Mouse (Mus musculus): ENCODE results near the gene Cd101. TPM values are rescaled to one million over a fixed set of nuclear protein-coding genes. Genes with fewer than 3 reads are reported as not detected.

Gene Cd101
- total RNA-seq (2023), result 2.0 TPM

DNA sequence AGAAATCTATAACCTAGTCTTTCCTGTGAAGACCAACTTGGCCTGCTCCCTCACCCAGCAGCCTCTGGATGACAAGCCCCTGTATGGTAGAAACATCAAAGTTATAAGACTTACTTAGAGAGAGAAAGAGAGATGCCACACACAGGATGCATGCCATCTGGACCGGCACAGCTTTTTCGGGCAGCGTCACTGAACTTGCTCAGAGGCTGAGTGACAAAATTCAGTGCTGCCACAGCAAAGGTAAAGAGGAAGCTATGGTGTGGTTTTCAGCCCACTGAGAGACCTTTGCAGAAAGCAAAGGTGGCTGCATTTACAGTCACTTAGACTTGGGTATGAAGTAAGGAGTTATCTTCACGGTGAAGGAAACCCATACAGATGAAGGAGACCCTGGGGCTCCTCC is at the start of gene Cd101:
Gene Cd101, minus strand, starts transcription at position 218 of the 400 bp plus-strand sequence.

DNA sequence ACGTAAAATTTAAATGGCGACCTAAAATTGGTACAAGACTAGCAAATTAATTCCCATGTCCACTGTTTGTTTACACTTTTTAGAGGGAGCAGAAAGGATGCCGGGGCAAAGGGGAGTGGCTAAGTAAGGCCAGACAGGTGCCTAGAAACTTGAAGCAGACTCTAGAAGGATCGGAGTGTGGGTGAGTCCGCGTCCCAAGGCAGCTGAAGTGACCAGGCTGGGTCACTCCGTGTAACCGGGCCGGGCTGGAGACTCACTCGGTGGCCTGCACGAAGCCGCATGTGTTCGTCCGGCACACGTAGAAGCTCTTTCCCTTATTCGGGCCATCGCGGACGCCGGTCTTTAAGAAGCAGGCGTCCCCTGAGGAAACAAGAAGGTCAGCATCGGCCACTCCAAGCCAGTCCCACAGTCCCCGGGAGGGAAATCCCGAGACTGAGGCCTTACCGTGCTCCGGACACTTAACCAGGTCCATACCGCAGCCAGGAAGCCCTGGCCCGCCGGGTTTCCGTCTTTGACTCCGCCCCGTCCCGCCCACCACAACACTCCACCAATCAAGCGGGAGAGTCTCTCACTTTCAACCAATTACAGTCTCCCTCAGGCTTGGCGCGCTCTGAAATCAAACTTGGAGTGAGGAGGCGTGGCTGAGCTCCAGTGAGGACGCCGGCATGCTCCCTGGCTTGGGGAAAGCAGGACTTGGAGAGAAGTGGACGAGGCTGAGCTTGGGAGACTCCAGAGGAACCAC is 60.0 kb downstream of the Cd101 start, which contains the start of gene Ttf2:
Gene Ttf2, minus strand, starts transcription at position 488 of the 742 bp plus-strand sequence.

Other genes with a start within 250 kb of the Cd101 start
- not detected for gene Vtcn1, start 204.1 kb downstream of the Cd101 start, total RNA-seq (2023)
- 1.6 TPM for gene Trim45, start 107.4 kb downstream of the Cd101 start, total RNA-seq (2023)
- gene Ttf2, start 59.9 kb downstream of the Cd101 start, total RNA-seq (2023), result 10.8 TPM
- gene Ptgfrn, start 80.7 kb upstream of the Cd101 start, total RNA-seq (2023), result 1.8 TPM

Measured in CD8-positive naive resting alpha-beta T cell, adult 57 days (primary cell).